Mouse (Mus musculus) midbrain, embryonic 14.5 days (tissue): ENCODE results near the gene Ust. TPM values are rescaled to one million over a fixed set of nuclear protein-coding genes. Genes with fewer than 3 reads are reported as not detected.

Source experiments
- ATAC-seq: fragments of 200-750 bp; cut with Nextera tagmentation; 2 replicates; pipeline ENCODE4 v1.8.0; 2017; ENCODE audit warnings: moderate number of reproducible peaks, moderate library complexity; ENCODE audit not compliant: low FRiP score, low TSS enrichment
- DNase-seq: peaks from one replicate; pipeline ENCODE4 v3.0.0-alpha.2; 2015
- H3K27ac ChIP-seq: fragments of 300-500 bp; sonication (generic); replicated peaks from 2 replicates; pipeline ENCODE4 v1.5.1; 2014; ENCODE audit warnings: mild to moderate bottlenecking, low read depth, low read length, moderate library complexity
- H3K27me3 ChIP-seq: fragments of 300-500 bp; sonication (generic); 2 replicates; pipeline ENCODE4 v1.6.1; 2014; ENCODE audit warnings: low read length, control low read depth, mixed read lengths; ENCODE audit not compliant: control insufficient read depth, insufficient read depth
- H3K36me3 ChIP-seq: fragments of 300-500 bp; sonication (generic); 2 replicates; pipeline ENCODE4 v1.6.1; 2014; ENCODE audit warnings: low read length, control low read depth; ENCODE audit not compliant: control insufficient read depth, insufficient read depth
- H3K4me1 ChIP-seq: fragments of 300-500 bp; sonication (generic); 2 replicates; pipeline ENCODE4 v1.6.1; 2014; ENCODE audit warnings: mild to moderate bottlenecking, antibody characterized with exemption, low read length, control low read depth; ENCODE audit not compliant: control insufficient read depth, insufficient read depth
- H3K4me2 ChIP-seq: fragments of 300-500 bp; sonication (generic); 2 replicates; pipeline ENCODE4 v1.6.1; 2014; ENCODE audit warnings: mild to moderate bottlenecking, low read length, moderate library complexity
- H3K4me3 ChIP-seq: fragments of 300-500 bp; sonication (generic); replicated peaks from 2 replicates; pipeline ENCODE4 v1.5.1; 2014; ENCODE audit warnings: low read depth, low read length
- H3K9ac ChIP-seq: fragments of 300-500 bp; sonication (generic); replicated peaks from 2 replicates; pipeline ENCODE4 v1.6.1; 2014; ENCODE audit warnings: mild to moderate bottlenecking, low read length, moderate library complexity
- H3K9me3 ChIP-seq: fragments of 300-500 bp; sonication (generic); 2 replicates; pipeline ENCODE4 v1.6.1; 2016; ENCODE audit warnings: low read length, control low read depth, mixed read lengths; ENCODE audit not compliant: control insufficient read depth
- WGBS: fragments of 180-500 bp; shearing (Covaris S2); extraction: QIAGEN DNeasy Blood & Tissue Kit; methylation state at CpG from one replicate; pipeline ENCODE4 v1.1.7; 2014; 5-methylcytosine and 5-hydroxymethylcytosine counted together
- polyA plus RNA-seq: library from polyadenylated mRNA; unstranded; fragments of >200 nt; fragmentation: Nextera tagmentation; extraction: Ambion mirVana; gene quantifications from 2 replicates; pipeline ENCODE4 v1.2.1, GENCODE M21; 2014

Gene Ust
- polyA plus RNA-seq, 1 experiment from 2014 or later, result 3.4 TPM

- 88% methylated on average over 12 of the region's 12 CpGs for WGBS
- ATAC-seq, result no peak
- Histone ChIP-seq H3K27ac (no peak overlapping the region), H3K4me1 (0 out of 2 replicates have a peak, but pooled peaks cover 4% of the 10 kb centered on the region), H3K9me3 (no peaks in the 10 kb centered on the region), H3K4me3 (no peak overlapping the region), H3K4me2 (no peak overlapping the region), H3K27me3 (no peaks in the 10 kb centered on the region), H3K36me3 (no peaks in the 10 kb centered on the region), H3K9ac (no peak overlapping the region)
- no peak for DNase-seq
These were observed 90.8 kb downstream of the Ust start for GRCm38 (mm10) chr10:8427671-8428364.

GRCm38 (mm10) chr10:8419496-8420009 lies 99.1 kb downstream of the Ust start:
- WGBS, result 61% methylated on average over 6 of the region's 6 CpGs
- no peaks in the 10 kb centered on the region for H3K36me3 ChIP-seq
- no peak overlapping the region for H3K4me2 ChIP-seq
- H3K9ac ChIP-seq, result no peak overlapping the region
- no peaks in the 10 kb centered on the region for H3K27me3 ChIP-seq
- no peak overlapping the region for H3K4me3 ChIP-seq
- H3K27ac ChIP-seq, result no peak overlapping the region
- ATAC-seq, result no peak
- no peaks in the 10 kb centered on the region for H3K9me3 ChIP-seq
- H3K4me1 ChIP-seq, result no peaks in the 10 kb centered on the region
- peak; percentile 19 for DNase-seq

- no peak overlapping the region for H3K4me2 ChIP-seq
- H3K9me3 ChIP-seq, result no peaks in the 10 kb centered on the region
- no peaks in the 10 kb centered on the region for H3K36me3 ChIP-seq
- H3K27ac ChIP-seq, result no peak overlapping the region
- ATAC-seq (no peak), DNase-seq (no peak)
- 90% methylated on average over 5 of the region's 5 CpGs for WGBS
- H3K9ac ChIP-seq, result no peak overlapping the region
- no peak overlapping the region for H3K4me3 ChIP-seq
- H3K27me3 ChIP-seq, result no peaks in the 10 kb centered on the region
- H3K4me1 ChIP-seq, result no peaks in the 10 kb centered on the region
These were observed 103.2 kb downstream of the Ust start for GRCm38 (mm10) chr10:8415474-8415873.

- no peak overlapping the region for H3K9ac ChIP-seq
- DNase-seq (no peak), ATAC-seq (no peak)
- H3K9me3 ChIP-seq, result no peaks in the 10 kb centered on the region
- no peaks in the 10 kb centered on the region for H3K27me3 ChIP-seq
- H3K4me1 ChIP-seq, result no peaks in the 10 kb centered on the region
- no peak overlapping the region for H3K4me3 ChIP-seq
- H3K27ac ChIP-seq, result no peak overlapping the region
- H3K36me3 ChIP-seq, result no peaks in the 10 kb centered on the region
- H3K4me2 ChIP-seq, result no peak overlapping the region
- WGBS, result 93% methylated on average over 7 of the region's 7 CpGs
These were observed 103.6 kb downstream of the Ust start for GRCm38 (mm10) chr10:8415036-8415435.

DNA sequence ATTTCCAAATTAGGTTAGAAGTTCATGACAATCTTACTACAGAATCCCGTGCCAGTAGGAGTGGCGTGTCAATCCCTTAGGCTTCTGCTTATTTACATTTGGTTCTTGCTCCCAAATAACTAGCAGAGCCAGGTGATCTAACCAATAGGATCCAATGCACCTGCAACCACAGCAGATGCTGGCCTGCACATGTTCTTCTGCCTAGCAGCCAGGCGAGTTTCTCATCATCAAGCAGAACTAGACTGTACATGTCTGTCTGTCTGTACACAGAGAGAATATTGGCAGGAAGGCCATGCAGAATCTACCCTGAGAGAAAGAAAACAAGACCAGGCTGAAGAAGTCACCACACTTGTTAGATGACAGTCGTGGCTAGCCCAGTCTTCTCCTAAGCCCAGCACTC lies 113.5 kb downstream of the Ust start:
- H3K9me3 ChIP-seq, result no peaks in the 10 kb centered on the region
- DNase-seq (no peak), ATAC-seq (no peak)
- H3K4me3 ChIP-seq, result no peak overlapping the region
- H3K4me1 ChIP-seq, result no peaks in the 10 kb centered on the region
- H3K27me3 ChIP-seq, result no peaks in the 10 kb centered on the region
- H3K9ac ChIP-seq, result no peak overlapping the region
- no peak overlapping the region for H3K27ac ChIP-seq
- WGBS, result 84% methylated on average over 4 of the region's 4 CpGs
- no peak overlapping the region for H3K4me2 ChIP-seq
- no peaks in the 10 kb centered on the region for H3K36me3 ChIP-seq

- Histone ChIP-seq H3K36me3 (no peaks in the 10 kb centered on the region), H3K4me1 (no peaks in the 10 kb centered on the region), H3K4me2 (no peak overlapping the region), H3K4me3 (no peak overlapping the region), H3K27me3 (no peaks in the 10 kb centered on the region), H3K27ac (no peak overlapping the region), H3K9me3 (no peaks in the 10 kb centered on the region), H3K9ac (no peak overlapping the region)
- WGBS, result 87% methylated on average over 2 of the region's 2 CpGs
- ATAC-seq, result no peak
- no peak for DNase-seq
These were observed 126.4 kb downstream of the Ust start for GRCm38 (mm10) chr10:8392226-8392625.

DNA sequence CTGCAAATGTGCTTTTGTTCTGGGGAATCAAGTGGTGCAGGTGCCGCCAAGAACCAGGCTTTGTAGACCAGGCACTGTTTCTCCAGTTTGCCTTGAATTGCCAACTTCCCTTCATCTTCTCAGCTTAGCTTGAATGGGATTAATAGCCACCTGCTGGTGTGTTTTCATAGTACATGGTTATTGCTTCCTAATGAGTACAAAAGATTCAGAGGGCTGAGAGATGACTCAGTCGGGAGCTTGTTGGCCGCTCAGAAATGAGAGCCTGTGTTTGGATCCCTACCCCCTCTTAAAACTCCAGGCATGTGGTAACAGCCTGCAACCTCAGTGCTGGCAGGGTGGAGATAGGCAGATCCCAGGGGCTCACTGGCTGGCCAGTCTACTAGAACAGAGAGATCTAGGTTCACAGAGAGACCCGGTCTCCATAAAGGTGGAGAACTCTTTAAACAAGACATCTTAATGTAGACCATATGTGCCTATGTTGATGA lies 127.3 kb downstream of the Ust start:
- Histone ChIP-seq H3K4me2 (no peak overlapping the region), H3K9me3 (no peaks in the 10 kb centered on the region), H3K27ac (no peak overlapping the region), H3K27me3 (no peaks in the 10 kb centered on the region), H3K36me3 (no peaks in the 10 kb centered on the region), H3K9ac (no peak overlapping the region), H3K4me1 (no peaks in the 10 kb centered on the region), H3K4me3 (no peak overlapping the region)
- DNase-seq, result peak; percentile 50
- 22% methylated on average over 4 of the region's 4 CpGs for WGBS
- no peak for ATAC-seq

GRCm38 (mm10) chr10:8388239-8388638 lies 130.4 kb downstream of the Ust start:
- no peaks in the 10 kb centered on the region for H3K9me3 ChIP-seq
- 79% methylated on average over 7 of the region's 7 CpGs for WGBS
- H3K27me3 ChIP-seq, result no peaks in the 10 kb centered on the region
- no peaks in the 10 kb centered on the region for H3K36me3 ChIP-seq
- H3K27ac ChIP-seq, result no peak overlapping the region
- no peak overlapping the region for H3K9ac ChIP-seq
- DNase-seq (no peak), ATAC-seq (no peak)
- H3K4me1 ChIP-seq, result no peaks in the 10 kb centered on the region
- no peak overlapping the region for H3K4me2 ChIP-seq
- no peak overlapping the region for H3K4me3 ChIP-seq

- Histone ChIP-seq H3K4me3 (no peak overlapping the region), H3K4me1 (no peaks in the 10 kb centered on the region), H3K9ac (no peak overlapping the region), H3K36me3 (no peaks in the 10 kb centered on the region), H3K27ac (no peak overlapping the region), H3K4me2 (no peak overlapping the region), H3K27me3 (no peaks in the 10 kb centered on the region), H3K9me3 (no peaks in the 10 kb centered on the region)
- ATAC-seq, result no peak
- DNase-seq, result no peak
- 79% methylated on average over 10 of the region's 10 CpGs for WGBS
These were observed 148.6 kb downstream of the Ust start for GRCm38 (mm10) chr10:8369894-8370500.
